Mouse (Mus musculus) forebrain, embryonic 16.5 days (tissue): ENCODE data around the gene Pla2g6. TPM values are rescaled to one million over a fixed set of nuclear protein-coding genes. Genes with fewer than 3 reads are reported as not detected.
A peak's percentile ranks its signal among the peaks of the same experiment; 100 is the strongest.

ENCODE experiments used
- ATAC-seq: fragments of 200-750 bp; cut with Nextera tagmentation; 2 replicates; pipeline ENCODE4 v1.8.0; 2017; ENCODE audit warnings: mild to moderate bottlenecking, moderate library complexity
- H3K27ac ChIP-seq: fragments of 300-500 bp; sonication (generic); 2 replicates; pipeline ENCODE4 v1.5.1; 2014; ENCODE audit warnings: low read length, control low read depth
- H3K27me3 ChIP-seq: fragments of 300-500 bp; sonication (generic); replicated peaks from 2 replicates; pipeline ENCODE4 v1.6.1; 2014; ENCODE audit warnings: low read length; ENCODE audit not compliant: control insufficient read depth, insufficient read depth
- H3K36me3 ChIP-seq: fragments of 300-500 bp; sonication (generic); 2 replicates; pipeline ENCODE4 v1.6.1; 2014; ENCODE audit not compliant: control insufficient read depth, insufficient read depth
- H3K4me1 ChIP-seq: fragments of 300-500 bp; sonication (generic); replicated peaks from 2 replicates; pipeline ENCODE4 v1.6.1; 2014; ENCODE audit warnings: low read length; ENCODE audit not compliant: control insufficient read depth, insufficient read depth
- H3K4me2 ChIP-seq: fragments of 300-500 bp; sonication (generic); 2 replicates; pipeline ENCODE4 v1.6.1; 2014; ENCODE audit warnings: mild to moderate bottlenecking, low read length, control low read depth
- H3K4me3 ChIP-seq: fragments of 300-500 bp; sonication (generic); replicated peaks from 2 replicates; pipeline ENCODE4 v1.5.1; 2014; ENCODE audit warnings: mild to moderate bottlenecking, low read length, control low read depth
- H3K9ac ChIP-seq: fragments of 300-500 bp; sonication (generic); replicated peaks from 2 replicates; pipeline ENCODE4 v1.6.1; 2014; ENCODE audit warnings: low read depth, low read length, control low read depth
- H3K9me3 ChIP-seq: fragments of 300-500 bp; sonication (generic); 2 replicates; pipeline ENCODE4 v1.6.1; 2016; ENCODE audit warnings: low read length; ENCODE audit not compliant: control insufficient read depth
- WGBS: fragments of 180-500 bp; shearing (Covaris S2); extraction: QIAGEN DNeasy Blood & Tissue Kit; methylation state at CpG from one replicate; pipeline ENCODE4 v1.1.7; 2014; 5-methylcytosine and 5-hydroxymethylcytosine counted together
- polyA plus RNA-seq: library from polyadenylated mRNA; unstranded; fragments of >200 nt; fragmentation: Nextera tagmentation; extraction: Ambion mirVana; gene quantifications from 2 replicates; pipeline ENCODE4 v1.2.1, GENCODE M21; 2015

The Pla2g6 gene
- polyA plus RNA-seq, 1 experiment from 2014 or later = 31.0 TPM

DNA sequence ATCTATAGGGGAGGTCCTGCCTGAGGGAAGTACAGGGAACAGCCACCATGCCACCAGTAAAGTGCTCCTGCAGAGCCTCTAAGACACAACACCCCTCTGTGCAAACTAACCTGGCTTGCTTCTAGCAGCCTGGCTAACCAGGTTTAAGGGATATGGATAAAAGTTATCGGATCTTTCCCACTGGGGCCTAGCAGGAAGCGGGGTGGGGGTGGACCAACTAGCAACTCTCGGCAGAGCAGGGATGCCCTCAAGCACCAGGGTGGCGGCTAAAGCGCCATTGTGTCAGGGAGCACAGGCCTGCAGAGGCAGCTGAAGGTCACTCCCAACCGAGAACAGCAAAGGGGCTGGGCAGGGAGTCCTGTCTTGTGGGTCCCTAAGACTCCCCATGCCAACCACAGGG lies 35.9 kb upstream of the Pla2g6 start:
- Histone ChIP-seq H3K27ac (no peak overlapping the region), H3K36me3 (peaks cover 8% of the 10 kb centered on the region), H3K9ac (no peak overlapping the region), H3K9me3 (no peaks in the 10 kb centered on the region), H3K27me3 (no peaks in the 10 kb centered on the region), H3K4me1 (peaks cover 4% of the 10 kb centered on the region; the same call in 1 of the 2 replicates), H3K4me3 (no peak overlapping the region), H3K4me2 (no peak overlapping the region)
- ATAC-seq = no peak
- WGBS = 79% methylated on average over 6 of the region's 6 CpGs

GRCm38 (mm10) chr15:79361023-79361422 lies 32.8 kb upstream of the Pla2g6 start:
- ATAC-seq = no peak
- Histone ChIP-seq H3K4me3 (no peak overlapping the region), H3K27ac (no peak overlapping the region), H3K36me3 (peaks cover 7% of the 10 kb centered on the region), H3K4me1 (peaks cover 15% of the 10 kb centered on the region), H3K27me3 (0 out of 2 replicates have a peak, but pooled peaks cover 4% of the 10 kb centered on the region), H3K9ac (no peak overlapping the region), H3K4me2 (no peak overlapping the region), H3K9me3 (no peaks in the 10 kb centered on the region)
- WGBS = 69% methylated on average over 4 of the region's 4 CpGs

GRCm38 (mm10) chr15:79360371-79360770 lies 32.2 kb upstream of the Pla2g6 start:
- Histone ChIP-seq H3K4me1 (peaks cover 15% of the 10 kb centered on the region), H3K4me2 (no peak overlapping the region), H3K27ac (no peak overlapping the region), H3K9me3 (no peaks in the 10 kb centered on the region), H3K9ac (no peak overlapping the region), H3K27me3 (0 out of 2 replicates have a peak, but pooled peaks cover 4% of the 10 kb centered on the region), H3K4me3 (no peak overlapping the region), H3K36me3 (peaks cover 5% of the 10 kb centered on the region)
- no peak for ATAC-seq
- WGBS = 70% methylated on average over 7 of the region's 7 CpGs

- 22% methylated on average over 6 of the region's 6 CpGs for WGBS
- no peak overlapping the region for H3K27ac ChIP-seq
- peaks cover 4% of the 10 kb centered on the region for H3K36me3 ChIP-seq
- no peaks in the 10 kb centered on the region for H3K9me3 ChIP-seq
- no peak overlapping the region for H3K9ac ChIP-seq
- peaks cover 15% of the 10 kb centered on the region for H3K4me1 ChIP-seq
- H3K4me3 ChIP-seq = no peak overlapping the region
- ATAC-seq = no peak
- H3K27me3 ChIP-seq = 0 out of 2 replicates have a peak, but pooled peaks cover 4% of the 10 kb centered on the region
- H3K4me2 ChIP-seq = no peak overlapping the region
Observed at GRCm38 (mm10) chr15:79359954-79360353, 31.8 kb upstream of the Pla2g6 start.

- 0 out of 2 replicates have a peak, but pooled peaks cover 4% of the 10 kb centered on the region for H3K27me3 ChIP-seq
- peak overlapping the region; percentile 52 for H3K4me3 ChIP-seq
- H3K4me1 ChIP-seq = peaks cover 15% of the 10 kb centered on the region
- peaks cover 4% of the 10 kb centered on the region for H3K36me3 ChIP-seq
- H3K4me2 ChIP-seq = peak overlapping the region; percentile 100
- H3K9me3 ChIP-seq = no peaks in the 10 kb centered on the region
- 33% methylated on average over 12 of the region's 12 CpGs for WGBS
- H3K27ac ChIP-seq = no peak overlapping the region
- H3K9ac ChIP-seq = no peak overlapping the region
- peak; percentile 4; the same call in 1 of the 2 replicates for ATAC-seq
Observed at GRCm38 (mm10) chr15:79357974-79358690, 29.9 kb upstream of the Pla2g6 start.

DNA sequence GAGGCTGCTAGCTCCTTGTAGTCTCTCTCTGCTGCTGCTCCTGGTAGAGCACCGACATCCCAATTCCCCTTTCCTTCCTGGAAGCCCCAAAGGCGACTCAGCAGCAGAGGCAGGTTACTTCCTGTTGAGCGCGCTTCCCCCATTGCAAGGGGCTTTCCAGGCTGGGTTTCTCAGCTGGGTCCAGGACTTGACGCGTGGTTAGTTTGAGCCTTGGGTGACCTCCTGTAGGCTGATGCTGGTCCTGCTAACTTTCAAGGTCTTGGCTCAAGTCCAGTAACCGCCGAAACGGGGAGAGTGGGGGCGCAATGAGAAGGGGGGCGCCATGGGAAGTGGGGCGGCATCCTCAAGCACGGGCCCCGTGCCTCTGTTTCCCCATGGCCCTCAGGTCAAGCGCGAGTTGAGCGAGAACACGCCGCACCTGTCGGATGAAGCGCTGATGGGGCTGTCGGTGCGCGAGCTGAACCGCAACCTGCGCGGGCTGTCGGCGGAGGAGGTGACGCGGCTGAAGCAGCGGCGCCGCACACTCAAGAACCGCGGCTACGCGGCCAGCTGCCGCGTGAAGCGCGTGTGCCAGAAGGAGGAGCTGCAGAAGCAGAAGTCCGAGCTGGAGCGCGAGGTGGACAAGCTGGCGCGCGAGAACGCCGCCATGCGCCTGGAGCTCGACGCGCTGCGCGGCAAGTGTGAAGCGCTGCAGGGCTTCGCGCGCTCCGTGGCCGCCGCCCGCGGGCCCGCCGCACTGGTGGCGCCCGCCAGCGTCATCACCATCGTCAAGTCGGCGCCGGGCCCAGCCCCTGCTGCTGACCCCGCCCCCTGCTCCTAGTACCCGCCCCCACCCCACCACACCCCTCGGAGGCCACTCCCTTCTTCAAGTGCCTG lies 29.1 kb upstream of the Pla2g6 start:
- peak; percentile 82 for ATAC-seq
- Histone ChIP-seq H3K4me2 (peak overlapping the region; percentile 100), H3K9ac (peak overlapping the region; percentile 67), H3K36me3 (peaks cover under 1% of the 10 kb centered on the region), H3K9me3 (no peaks in the 10 kb centered on the region), H3K4me1 (peaks cover 15% of the 10 kb centered on the region), H3K4me3 (peak overlapping the region; percentile 52), H3K27me3 (0 out of 2 replicates have a peak, but pooled peaks cover 4% of the 10 kb centered on the region), H3K27ac (no peak overlapping the region)
- WGBS = under 1% methylated on average over 58 of the region's 77 CpGs

DNA sequence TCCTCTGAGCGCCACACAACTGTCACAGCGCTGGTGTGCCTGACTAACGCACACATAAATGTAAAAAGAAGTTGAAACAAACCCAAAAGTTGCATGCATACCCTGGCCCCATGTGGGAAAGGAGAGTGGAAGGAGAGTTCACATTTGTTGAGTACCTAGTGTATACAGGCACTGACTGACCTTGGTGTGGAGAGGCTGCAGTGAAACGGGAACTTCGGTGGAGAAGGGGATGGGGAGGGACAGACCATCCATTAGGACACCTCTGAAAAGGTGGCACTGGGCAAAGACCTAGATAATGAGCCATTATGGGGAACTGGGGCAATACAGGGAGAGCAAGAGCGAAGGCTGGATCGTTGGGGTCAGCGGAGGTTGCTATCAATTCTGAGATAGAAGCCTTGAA lies 28.3 kb upstream of the Pla2g6 start:
- H3K9ac ChIP-seq = no peak overlapping the region
- H3K4me3 ChIP-seq = no peak overlapping the region; the same call in 1 of the 2 replicates
- 89% methylated on average over 8 of the region's 8 CpGs for WGBS
- H3K27ac ChIP-seq = no peak overlapping the region
- ATAC-seq = no peak
- H3K27me3 ChIP-seq = 0 out of 2 replicates have a peak, but pooled peaks cover 4% of the 10 kb centered on the region
- H3K36me3 ChIP-seq = no peaks in the 10 kb centered on the region
- peak overlapping the region; percentile 100 for H3K4me2 ChIP-seq
- H3K9me3 ChIP-seq = no peaks in the 10 kb centered on the region
- peaks cover 15% of the 10 kb centered on the region for H3K4me1 ChIP-seq

- Histone ChIP-seq H3K4me2 (no peak overlapping the region), H3K27me3 (peaks cover 7% of the 10 kb centered on the region; the same call in 1 of the 2 replicates), H3K9me3 (no peaks in the 10 kb centered on the region), H3K9ac (no peak overlapping the region), H3K4me1 (peaks cover 11% of the 10 kb centered on the region), H3K36me3 (no peaks in the 10 kb centered on the region), H3K4me3 (no peak overlapping the region), H3K27ac (no peak overlapping the region)
- no peak for ATAC-seq
- WGBS = 76% methylated on average over 4 of the region's 4 CpGs
Observed at GRCm38 (mm10) chr15:79354619-79355018, 26.4 kb upstream of the Pla2g6 start.

DNA sequence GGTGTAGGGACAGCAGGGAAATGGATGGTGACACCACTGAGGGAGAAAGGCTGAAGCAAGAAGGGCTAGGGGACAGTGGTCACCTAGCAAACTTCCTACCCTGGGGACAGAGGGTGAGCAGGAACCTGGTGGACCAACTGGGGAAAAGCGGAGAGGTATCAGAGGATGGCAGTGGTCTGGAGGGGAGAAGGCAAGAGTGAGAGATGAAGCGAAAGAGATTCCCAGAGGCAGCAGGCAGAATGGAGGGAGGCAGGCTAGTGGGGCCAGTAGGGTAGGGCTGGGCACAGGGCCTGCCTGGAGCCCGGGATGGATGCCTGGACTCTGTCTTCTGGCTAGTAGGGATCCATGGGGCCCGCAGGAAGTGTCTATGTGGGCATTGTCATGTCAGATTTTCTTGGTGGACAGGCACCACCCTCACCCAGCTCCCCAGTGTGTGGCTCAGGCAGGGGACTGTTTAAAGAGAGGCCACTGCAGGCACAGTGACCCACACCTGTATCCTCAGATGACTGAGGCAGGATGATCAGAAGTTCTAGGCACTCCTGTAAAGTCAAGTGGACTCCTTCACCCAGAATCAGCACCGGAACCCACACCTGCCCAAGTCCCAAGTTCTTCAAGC lies 25.6 kb upstream of the Pla2g6 start:
- Histone ChIP-seq H3K9ac (no peak overlapping the region), H3K9me3 (no peaks in the 10 kb centered on the region), H3K4me3 (no peak overlapping the region), H3K27ac (no peak overlapping the region), H3K4me1 (peaks cover 11% of the 10 kb centered on the region), H3K36me3 (no peaks in the 10 kb centered on the region), H3K4me2 (no peak overlapping the region), H3K27me3 (peaks cover 10% of the 10 kb centered on the region)
- WGBS = 90% methylated on average over 5 of the region's 5 CpGs
- no peak for ATAC-seq
